Mouse (Mus musculus) ES-E14 (cell line): ENCODE data around the gene Plcz1. TPM values are rescaled to one million over a fixed set of nuclear protein-coding genes. Genes with fewer than 3 reads are reported as not detected.

Experiments used
- DNase-seq: peaks from one replicate; pipeline ENCODE4 v3.0.0-alpha.2; 2013; ENCODE audit warnings: low read depth, low spot score
- H3K27ac ChIP-seq: 2 replicates; pipeline ENCODE4 v1.5.1; 2012; ENCODE audit warnings: low read depth, mild to moderate bottlenecking, low read length, moderate library complexity, mixed read lengths; ENCODE audit not compliant: poor library complexity, insufficient read depth, severe bottlenecking
- H3K36me3 ChIP-seq: 2 replicates; pipeline ENCODE4 v1.6.1; 2012; ENCODE audit warnings: mild to moderate bottlenecking, low read length, moderate library complexity, mixed read lengths; ENCODE audit not compliant: control insufficient read depth, poor library complexity, insufficient read depth, severe bottlenecking
- H3K4me1 ChIP-seq, 2 experiments: fragments of 150-350 bp in 1 of 2; sonication (generic) in 1 of 2; 2 replicates each; pipeline ENCODE4 v1.6.1; 2012; ENCODE audit warnings: low read length in 2 of 2, mild to moderate bottlenecking in 1 of 2, mixed read lengths in 1 of 2; ENCODE audit not compliant: control insufficient read depth in 2 of 2, insufficient read depth in 2 of 2, poor library complexity in 1 of 2
- H3K4me3 ChIP-seq, 2 experiments: fragments of 150-350 bp in 1 of 2; sonication (generic) in 1 of 2; 2 replicates each; pipeline ENCODE4 v1.5.1; 2012; ENCODE audit warnings: low read length in 2 of 2, low read depth in 1 of 2, mild to moderate bottlenecking in 1 of 2, mixed read lengths in 1 of 2; ENCODE audit not compliant: insufficient read depth in 1 of 2, poor library complexity in 1 of 2, severe bottlenecking in 1 of 2
- H3K9ac ChIP-seq: 2 replicates; pipeline ENCODE4 v1.6.1; 2012; ENCODE audit warnings: low read depth, mild to moderate bottlenecking, low read length, mixed read lengths; ENCODE audit not compliant: poor library complexity, insufficient read depth, severe bottlenecking
- H3K9me3 ChIP-seq: fragments of 150-350 bp; sonication (generic); 2 replicates; pipeline ENCODE4 v1.6.1; 2012; ENCODE audit warnings: low read depth, mild to moderate bottlenecking, low read length; ENCODE audit not compliant: control insufficient read depth, insufficient read depth
- CHD2 ChIP-seq: IDR thresholded peaks from 2 replicates; pipeline ENCODE4 v1.6.1; 2014; ENCODE audit warnings: mild to moderate bottlenecking, low read depth, low read length, inconsistent platforms
- HCFC1 ChIP-seq: IDR thresholded peaks from 2 replicates; pipeline ENCODE4 v1.6.1; 2012; ENCODE audit warnings: low read length, inconsistent platforms, borderline replicate concordance; ENCODE audit not compliant: insufficient read depth
- MAFK ChIP-seq: IDR thresholded peaks from 2 replicates; pipeline ENCODE4 v1.6.1; 2014; ENCODE audit warnings: mild to moderate bottlenecking, low read depth, low read length, inconsistent platforms; ENCODE audit not compliant: insufficient read depth
- ZC3H11A ChIP-seq: IDR thresholded peaks from 2 replicates; pipeline ENCODE4 v1.6.1; 2012; ENCODE audit warnings: low read depth, mild to moderate bottlenecking, inconsistent platforms, low read length, borderline replicate concordance
- ZNF384 ChIP-seq: IDR thresholded peaks from 2 replicates; pipeline ENCODE4 v1.6.1; 2012; ENCODE audit warnings: low read depth, low read length, inconsistent platforms
- in situ Hi-C, 2 experiments: fragments of 600-800 bp; cut with MboI; formaldehyde crosslinking; loops; one replicate each; pipeline ENCODE4 v1.15.1; 2025; ENCODE audit warnings: low sequenced_read_pairs in 2 of 2, inconsistent platforms in 1 of 2; ENCODE audit not compliant: unreplicated experiment in 2 of 2
- total RNA-seq: library from RNA; depleted of rRNA; stranded (reverse); fragments of 300-350 nt; gene quantifications from 2 replicates; pipeline ENCODE4 v1.2.3, GENCODE M21; 2012

The Plcz1 gene
- total RNA-seq, 1 experiment = not detected

GRCm38 (mm10) chr6:139989597-139989996 is 51.7 kb downstream of the Plcz1 start:
- Histone ChIP-seq H3K27ac (no peak overlapping the region), H3K36me3 (no peaks in the 10 kb centered on the region), H3K4me3 (no peak overlapping the region), H3K4me1 (no peaks in the 10 kb centered on the region), H3K9me3 (no peaks in the 10 kb centered on the region), H3K9ac (no peak overlapping the region)
- in situ Hi-C loops = no loop called here
- TF ChIP-seq ZC3H11A = no peak
- no peak for TF ChIP-seq HCFC1
- no peak for TF ChIP-seq MAFK
- no peak for TF ChIP-seq CHD2
- no peak for TF ChIP-seq ZNF384
- no peak for DNase-seq

GRCm38 (mm10) chr6:139989075-139989474 is 52.2 kb downstream of the Plcz1 start:
- no peak for DNase-seq
- in situ Hi-C loops = no loop called here
- Histone ChIP-seq H3K9me3 (no peaks in the 10 kb centered on the region), H3K36me3 (no peaks in the 10 kb centered on the region), H3K4me1 (no peaks in the 10 kb centered on the region), H3K9ac (no peak overlapping the region), H3K27ac (no peak overlapping the region), H3K4me3 (no peak overlapping the region)
- TF ChIP-seq MAFK (no peak), HCFC1 (no peak), CHD2 (no peak), ZNF384 (no peak), ZC3H11A (no peak)

- Histone ChIP-seq H3K9me3 (no peaks in the 10 kb centered on the region), H3K27ac (no peak overlapping the region), H3K4me3 (no peak overlapping the region), H3K4me1 (no peaks in the 10 kb centered on the region), H3K36me3 (no peaks in the 10 kb centered on the region), H3K9ac (no peak overlapping the region)
- no peak for DNase-seq
- in situ Hi-C loops = no loop called here
- TF ChIP-seq ZNF384 (no peak), HCFC1 (no peak), ZC3H11A (no peak), CHD2 (no peak), MAFK (no peak)
These were observed 54.7 kb downstream of the Plcz1 start for GRCm38 (mm10) chr6:139986564-139986963.

GRCm38 (mm10) chr6:139984069-139984468 is 57.2 kb downstream of the Plcz1 start:
- no peaks in the 10 kb centered on the region for H3K36me3 ChIP-seq
- H3K4me3 ChIP-seq = no peak overlapping the region
- no peaks in the 10 kb centered on the region for H3K4me1 ChIP-seq
- no peak overlapping the region for H3K27ac ChIP-seq
- H3K9ac ChIP-seq = no peak overlapping the region
- in situ Hi-C loops = no loop called here
- no peak for TF ChIP-seq ZC3H11A
- TF ChIP-seq HCFC1 = no peak
- no peak for TF ChIP-seq MAFK
- no peak for TF ChIP-seq CHD2
- TF ChIP-seq ZNF384 = no peak
- DNase-seq = no peak
- H3K9me3 ChIP-seq = no peaks in the 10 kb centered on the region

- Histone ChIP-seq H3K4me1 (no peaks in the 10 kb centered on the region), H3K9ac (no peak overlapping the region), H3K4me3 (no peak overlapping the region), H3K36me3 (no peaks in the 10 kb centered on the region), H3K9me3 (no peaks in the 10 kb centered on the region), H3K27ac (no peak overlapping the region)
- TF ChIP-seq MAFK (no peak), HCFC1 (no peak), ZC3H11A (no peak)
- in situ Hi-C loops = no loop called here
- DNase-seq = no peak
These were observed 60.2 kb downstream of the Plcz1 start for GRCm38 (mm10) chr6:139981061-139981460.
